Mouse (Mus musculus) G1E-ER4 (cell line): ENCODE data around the gene Inava. TPM values are rescaled to one million over a fixed set of nuclear protein-coding genes. Genes with fewer than 3 reads are reported as not detected.

Experiments used
- GATA1 ChIP-seq: IDR thresholded peaks from one replicate; pipeline ENCODE4 v1.8.0; 2012; ENCODE audit warnings: low read length, inconsistent platforms
- polyA plus RNA-seq: library from polyadenylated mRNA; stranded (reverse); fragments of >175 nt; gene quantifications from 2 replicates; pipeline ENCODE4 v1.2.3, GENCODE M21; 2012

Inava gene
- polyA plus RNA-seq, result 0.05 and 0.19 TPM in 2 replicates

GRCm38 (mm10) chr1:136233892-136234594, at the start of gene Inava:
Inava (minus strand) TSS chr1:136234264.
- no peak for TF ChIP-seq GATA1

- TF ChIP-seq GATA1, result no peak
These were observed 43.3 kb upstream of the Inava start for GRCm38 (mm10) chr1:136277366-136277765.

- no peak for TF ChIP-seq GATA1
These were observed 34.2 kb upstream of the Inava start for GRCm38 (mm10) chr1:136268224-136268623.

GRCm38 (mm10) chr1:136266127-136266526, 32.1 kb upstream of the Inava start:
- TF ChIP-seq GATA1, result no peak

GRCm38 (mm10) chr1:136263355-136263754, 29.3 kb upstream of the Inava start:
- TF ChIP-seq GATA1, result no peak

GRCm38 (mm10) chr1:136260635-136261238, 26.7 kb upstream of the Inava start, which contains the start of gene Gpr25:
Gpr25 (minus strand) TSS chr1:136260873.
- no peak for TF ChIP-seq GATA1

GRCm38 (mm10) chr1:136259893-136260634, 26.0 kb upstream of the Inava start:
- no peak for TF ChIP-seq GATA1

GRCm38 (mm10) chr1:136259543-136259892, 25.5 kb upstream of the Inava start:
- no peak for TF ChIP-seq GATA1

- TF ChIP-seq GATA1, result no peak
These were observed 24.4 kb upstream of the Inava start for GRCm38 (mm10) chr1:136258495-136258894.

- TF ChIP-seq GATA1, result no peak
These were observed 21.6 kb upstream of the Inava start for GRCm38 (mm10) chr1:136255657-136256056.

- TF ChIP-seq GATA1, result no peak
These were observed 21.1 kb upstream of the Inava start for GRCm38 (mm10) chr1:136255174-136255573.

- no peak for TF ChIP-seq GATA1
These were observed 20.5 kb upstream of the Inava start for GRCm38 (mm10) chr1:136254503-136255065.

GRCm38 (mm10) chr1:136253472-136253871, 19.4 kb upstream of the Inava start:
- no peak for TF ChIP-seq GATA1

GRCm38 (mm10) chr1:136249662-136250061, 15.6 kb upstream of the Inava start:
- TF ChIP-seq GATA1, result no peak

GRCm38 (mm10) chr1:136247393-136247792, 13.3 kb upstream of the Inava start:
- TF ChIP-seq GATA1, result no peak

- TF ChIP-seq GATA1, result no peak
These were observed 10.4 kb upstream of the Inava start for GRCm38 (mm10) chr1:136244469-136244868.
